Mouse (Mus musculus) yolk sac, embryonic 10.5 days (tissue): Measurements from ENCODE around the gene Atp5g2.

Source experiments
- DNase-seq: peaks from one replicate; pipeline ENCODE4 v3.0.0-alpha.2; 2017; ENCODE audit warnings: low spot score

Gene Atp5g2

DNA sequence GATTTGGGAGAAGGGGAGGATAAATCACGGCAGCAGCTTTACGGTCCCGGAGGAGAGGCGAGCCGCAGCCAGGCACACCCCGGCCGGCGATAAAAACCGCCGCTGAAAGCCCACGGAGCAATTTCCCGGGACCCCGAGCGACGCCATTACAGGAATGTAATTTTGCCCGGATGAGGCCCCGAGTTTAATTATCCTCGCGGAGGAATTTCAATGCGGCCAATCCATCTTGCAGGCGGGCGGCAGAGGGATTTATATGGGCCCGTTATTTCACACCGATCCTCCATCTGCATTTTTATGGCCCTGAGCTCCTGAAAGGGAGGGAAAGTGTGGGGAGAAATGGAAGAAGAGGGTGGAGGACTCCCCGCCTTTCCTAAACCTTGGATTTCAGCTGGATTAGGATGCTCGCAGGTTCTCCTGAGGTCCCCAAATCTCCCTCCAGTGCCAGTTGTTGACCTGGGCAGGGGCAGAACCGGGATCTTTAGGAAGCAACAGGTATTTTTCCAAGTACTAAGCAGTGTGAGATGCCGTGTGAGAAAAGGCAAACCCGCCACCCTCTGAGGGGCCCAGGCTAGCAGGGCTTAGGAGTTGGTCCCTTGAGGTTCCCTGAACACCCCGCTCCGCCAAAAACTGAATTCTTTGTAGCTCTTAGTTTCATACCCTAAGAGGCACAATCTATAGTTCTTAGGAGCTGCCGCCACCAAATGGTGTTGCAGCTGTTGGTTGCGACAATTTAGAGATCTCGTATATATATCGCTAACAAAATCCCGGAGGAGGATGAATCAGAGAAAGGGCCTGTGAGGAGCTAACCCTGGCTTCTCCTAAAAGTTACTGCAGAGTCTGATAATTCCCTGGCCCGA lies at the start of gene Atp5g2:
Gene Atp5g2, minus strand, starts transcription at position 138 of the 857 bp plus-strand sequence.
- DNase-seq = no peak

DNA sequence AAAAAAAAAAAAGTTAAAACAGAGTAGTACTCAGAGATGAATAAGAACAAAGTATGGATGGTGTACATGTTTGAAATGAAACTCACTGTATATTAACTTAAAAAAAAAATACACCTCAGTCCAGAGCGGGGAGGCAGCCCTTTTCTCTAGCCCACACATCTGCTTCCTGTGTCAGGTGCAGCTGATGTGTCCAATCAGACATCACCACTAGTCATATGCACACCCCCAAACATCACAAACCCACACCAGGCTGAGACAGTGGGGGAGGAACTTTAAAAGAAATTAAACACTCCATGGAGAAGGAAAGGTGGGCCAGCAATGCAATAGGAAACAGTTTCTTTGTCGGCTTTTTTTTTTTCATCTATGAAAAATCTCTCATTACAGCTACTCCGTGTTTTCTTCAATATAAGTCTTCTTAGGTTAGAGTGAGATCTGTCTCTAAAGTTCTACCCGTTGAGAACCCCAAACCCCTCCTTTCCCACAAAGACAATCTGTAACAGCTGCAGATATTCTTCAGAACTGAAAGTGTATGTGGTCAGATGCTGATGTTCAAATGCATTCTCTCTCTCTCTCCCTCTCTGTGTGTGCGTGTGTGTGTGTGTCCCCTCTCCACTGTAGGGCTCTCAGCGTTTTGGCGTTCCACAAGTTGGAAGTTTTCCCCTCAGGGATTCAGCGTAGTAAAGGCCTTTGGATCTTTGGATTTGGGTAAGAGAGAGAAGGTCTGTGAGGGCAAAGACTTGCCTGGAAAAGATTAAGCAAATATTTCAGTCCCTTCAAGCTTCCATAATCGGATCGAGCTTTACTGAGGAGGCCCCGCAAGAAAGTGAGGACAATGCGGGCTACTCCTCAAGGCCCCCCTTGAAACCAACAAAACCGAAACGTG lies 49.1 kb upstream of the Atp5g2 start:
- no peak for DNase-seq

DNA sequence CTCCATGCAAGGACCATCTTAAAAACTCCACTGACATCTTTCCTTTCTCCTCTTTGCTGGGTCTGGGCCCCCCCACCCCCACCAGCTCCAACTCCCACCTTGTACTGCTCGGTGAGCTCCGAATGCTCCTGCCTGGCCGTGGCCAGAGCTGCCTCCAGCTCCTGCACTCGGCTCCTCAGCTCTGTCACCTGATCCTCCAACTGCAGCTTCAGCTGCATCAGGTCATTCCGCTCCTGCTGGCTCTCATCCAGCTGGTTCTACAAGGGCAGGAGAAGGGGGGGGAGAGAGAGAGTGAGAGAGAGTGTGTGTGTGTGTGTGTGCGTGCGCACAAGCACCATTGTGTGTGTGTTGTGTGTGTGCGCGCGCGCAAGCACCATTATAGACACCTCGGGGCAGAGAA lies 44.0 kb upstream of the Atp5g2 start:
- no peak for DNase-seq

DNA sequence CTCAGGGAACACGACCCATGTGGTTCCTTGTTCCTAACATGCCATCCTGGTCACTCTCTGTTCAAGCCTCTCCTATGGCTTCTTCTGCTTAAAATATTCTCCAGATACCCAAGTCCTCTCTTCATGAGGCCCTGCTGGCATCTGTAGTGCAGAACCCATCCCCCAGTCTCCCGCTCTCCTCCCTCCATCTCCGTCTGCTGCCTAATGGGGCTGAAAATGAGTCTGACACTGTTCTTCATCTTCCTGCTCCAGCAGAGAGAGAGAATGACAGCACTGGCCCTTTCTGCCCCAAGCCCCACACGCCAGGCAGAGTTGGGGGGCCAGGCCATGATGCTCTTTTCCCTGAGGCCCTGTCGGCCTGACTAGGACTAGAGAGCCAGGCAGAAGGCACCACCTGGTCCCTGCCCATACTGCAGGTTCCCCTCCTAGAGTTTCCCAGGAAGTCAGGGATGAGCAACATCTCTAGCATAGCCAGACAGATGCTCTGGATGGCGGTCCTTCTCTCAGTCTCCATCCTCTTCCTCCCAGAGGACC lies 35.7 kb upstream of the Atp5g2 start:
- DNase-seq = no peak

DNA sequence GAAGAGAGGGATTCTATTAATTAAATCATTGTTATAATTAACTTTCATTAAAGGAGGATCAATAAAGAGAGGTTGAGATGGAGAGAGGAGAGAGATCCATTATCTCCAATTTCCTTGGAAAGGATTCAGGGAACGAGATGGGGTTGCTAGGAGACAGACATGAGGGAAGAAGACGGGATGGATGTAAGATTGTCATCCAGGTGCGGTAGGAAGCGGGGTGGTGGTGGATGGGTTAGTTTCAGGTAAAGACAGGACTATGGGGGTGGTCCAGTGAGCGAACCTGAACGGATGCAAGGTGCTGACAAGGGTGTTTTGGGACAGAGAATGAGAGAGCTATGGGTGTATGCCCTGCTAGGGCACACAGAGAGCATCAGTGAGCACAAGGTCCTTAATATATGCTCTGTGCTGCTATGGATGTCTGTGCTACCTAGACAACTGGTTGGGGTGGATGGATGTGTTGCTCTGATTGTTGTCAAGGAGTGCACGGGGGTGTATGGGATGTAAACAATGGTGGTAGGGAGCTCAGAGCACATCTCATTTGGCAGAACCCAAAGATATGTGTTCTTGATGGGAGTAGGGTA lies 33.9 kb upstream of the Atp5g2 start:
- no peak for DNase-seq

DNA sequence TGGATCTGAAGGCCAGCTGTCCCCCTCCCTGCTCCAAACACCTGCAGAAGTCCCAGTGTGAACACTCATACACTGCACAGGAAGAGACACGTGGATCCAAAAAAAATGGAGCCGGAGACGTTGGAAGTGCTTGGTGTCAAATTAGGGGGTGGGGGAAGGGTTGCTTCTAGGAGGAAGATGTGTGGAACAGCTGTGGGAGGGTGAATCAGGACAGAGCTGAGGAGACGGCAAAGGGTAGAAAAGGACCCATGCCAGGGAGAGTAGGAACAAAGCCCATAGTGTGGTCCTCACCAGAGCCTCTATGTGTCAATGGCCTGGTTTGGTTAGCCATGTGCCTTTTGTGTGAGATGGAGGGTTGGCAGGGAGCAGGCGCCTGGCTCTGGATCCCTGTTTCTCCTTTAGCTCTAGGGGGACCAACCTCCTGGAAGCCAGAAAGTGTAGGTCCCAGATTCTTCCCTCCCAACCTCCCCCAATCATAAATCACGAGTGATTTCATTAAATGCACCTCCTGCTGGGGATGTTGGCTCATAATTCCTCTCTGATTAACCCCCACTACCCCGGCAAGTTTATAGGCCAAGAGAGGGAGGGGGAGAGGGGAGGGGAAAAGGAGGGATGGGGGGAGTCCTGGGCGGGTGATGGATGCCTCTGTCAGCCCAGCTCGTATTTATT lies 33.2 kb upstream of the Atp5g2 start:
- no peak for DNase-seq

DNA sequence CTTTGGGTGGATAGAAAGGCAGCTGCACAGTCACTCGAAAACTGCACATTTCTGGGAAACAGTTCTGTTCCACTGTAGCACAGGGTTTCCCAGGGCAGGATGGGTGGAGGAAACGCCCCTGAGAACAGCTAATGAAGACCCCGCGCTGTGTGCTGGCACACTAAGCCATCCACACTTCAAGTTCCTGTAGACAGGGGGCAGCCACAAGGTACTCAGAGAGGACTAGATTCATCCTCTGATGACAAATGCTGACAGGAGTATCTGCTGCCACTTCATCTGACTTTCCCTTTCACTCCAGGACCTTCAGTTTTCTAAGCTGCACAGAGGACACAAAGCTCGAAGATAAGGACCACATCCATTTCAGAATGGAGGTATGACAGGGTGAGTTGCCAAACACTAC lies 32.7 kb upstream of the Atp5g2 start:
- no peak for DNase-seq

DNA sequence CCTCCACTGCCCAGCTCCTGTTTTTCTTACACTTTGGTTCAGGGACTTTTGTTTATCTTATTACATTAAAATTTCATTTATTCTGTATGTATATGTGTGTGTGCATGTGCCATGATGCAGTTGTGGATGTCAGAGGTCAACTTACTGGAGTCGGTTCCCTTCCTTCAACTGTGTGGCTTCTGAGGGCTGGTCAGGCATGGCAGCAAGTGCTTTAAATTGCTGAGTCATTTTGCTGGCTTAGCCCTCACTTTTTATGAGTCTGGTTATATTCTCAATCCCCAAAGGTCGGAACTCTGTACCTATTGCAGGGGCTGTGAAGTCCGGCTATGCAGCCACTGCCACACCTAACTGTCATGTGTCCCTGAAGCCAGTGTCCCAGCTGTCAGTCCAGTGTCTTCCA lies 30.8 kb upstream of the Atp5g2 start:
- no peak for DNase-seq

DNA sequence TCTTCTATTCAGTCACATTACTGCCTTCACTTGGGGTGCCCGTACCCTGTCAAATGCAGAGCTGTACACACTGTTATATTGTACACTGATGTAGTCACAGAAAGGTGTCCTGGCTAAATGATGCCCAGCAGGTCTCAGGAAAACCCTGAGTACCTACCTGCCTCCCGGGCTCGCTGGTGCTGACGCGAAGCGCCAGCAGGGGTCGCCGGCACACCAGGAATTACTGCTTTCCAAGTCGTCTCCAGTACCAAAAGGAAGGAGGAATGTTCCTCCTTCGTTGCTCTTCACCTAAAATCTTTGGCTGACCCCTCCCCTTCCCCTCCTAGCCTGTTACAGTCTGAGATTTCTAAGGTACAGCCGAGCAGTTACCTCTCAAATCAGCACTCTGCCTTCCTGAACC lies 26.0 kb upstream of the Atp5g2 start:
- peak; percentile 59 for DNase-seq

DNA sequence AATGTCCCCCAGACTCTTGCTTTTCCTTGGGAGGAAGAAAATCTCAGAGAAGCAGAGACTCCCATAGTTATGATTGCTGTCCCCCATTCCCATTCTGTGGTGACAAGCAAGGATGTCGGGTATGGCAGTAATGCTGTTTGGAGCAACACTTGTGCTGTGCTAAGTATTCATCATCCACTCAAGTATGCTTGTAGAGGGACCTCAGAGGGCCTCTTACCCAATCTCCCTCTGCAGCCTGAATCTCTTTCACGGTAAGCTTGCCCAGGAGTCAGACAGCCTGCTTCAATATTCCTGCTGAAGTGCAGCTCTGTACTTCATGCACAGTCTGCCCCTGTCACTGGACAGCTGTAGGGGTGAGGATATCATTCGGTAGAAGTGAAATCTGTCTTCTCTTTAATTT lies 24.7 kb upstream of the Atp5g2 start:
- DNase-seq = no peak

DNA sequence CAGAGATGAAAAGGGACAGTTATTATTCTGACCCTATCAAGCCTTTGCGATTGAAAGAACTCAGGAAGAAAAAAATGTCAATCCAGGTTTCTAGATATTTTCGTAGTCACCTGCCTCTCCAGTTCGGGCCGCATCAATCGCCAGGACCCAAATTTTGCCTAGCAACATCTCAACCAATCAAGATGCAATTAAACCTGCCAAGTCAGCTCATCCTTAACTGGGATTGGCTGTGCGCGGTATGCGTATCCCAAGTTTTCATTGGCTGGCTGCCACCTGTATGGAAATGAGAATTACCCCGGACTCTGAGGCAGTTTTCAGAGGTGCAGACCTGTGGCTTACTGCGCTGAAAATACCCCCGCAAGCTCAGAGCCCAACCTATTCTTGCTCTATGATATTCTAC lies 21.4 kb upstream of the Atp5g2 start:
- peak; percentile 28 for DNase-seq

DNA sequence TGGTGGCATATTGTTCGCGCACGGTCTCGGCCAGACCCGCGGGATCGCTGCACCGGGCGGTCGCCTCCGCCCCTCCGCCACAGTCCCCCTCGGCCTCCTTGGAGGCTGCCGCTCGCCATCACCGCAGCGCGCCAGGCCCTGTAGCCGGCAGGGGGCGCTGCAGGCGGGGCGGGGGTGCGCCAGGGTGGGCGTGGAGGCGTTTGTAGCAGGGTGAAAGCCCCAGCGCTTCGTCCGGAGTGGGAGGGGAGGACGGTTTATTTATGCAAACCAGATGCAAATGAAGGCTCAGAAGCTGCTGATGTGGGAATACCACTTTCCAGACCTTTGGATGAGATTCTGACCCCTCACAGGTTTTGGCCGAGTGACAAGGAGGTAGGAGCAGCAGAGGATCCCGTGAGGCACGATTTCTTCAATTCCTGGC lies 20.8 kb upstream of the Atp5g2 start:
- DNase-seq = peak; percentile 64

DNA sequence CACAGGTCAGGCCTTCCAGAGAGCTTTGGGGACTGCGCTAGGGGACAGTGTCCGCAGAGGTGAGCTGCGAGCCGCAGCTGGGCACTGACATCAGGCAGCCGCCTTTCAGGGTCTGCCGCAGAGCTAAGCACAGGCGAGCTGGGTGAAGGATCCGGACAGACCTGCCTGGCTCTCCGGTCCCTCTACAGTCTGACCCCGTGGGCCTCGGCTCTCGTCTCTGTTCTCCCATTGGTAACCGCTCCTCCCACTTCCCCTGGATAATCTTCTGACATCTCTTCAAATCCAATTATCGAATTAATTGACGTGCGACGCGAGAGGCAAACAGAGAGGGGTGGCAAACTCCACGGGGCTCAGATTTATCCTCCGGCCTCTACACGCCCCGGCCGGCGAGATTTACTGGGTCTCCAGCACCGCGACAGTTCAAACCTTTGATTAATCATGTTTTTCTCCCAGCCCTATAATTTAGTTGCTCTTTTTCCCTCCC lies 20.2 kb upstream of the Atp5g2 start:
- no peak for DNase-seq

DNA sequence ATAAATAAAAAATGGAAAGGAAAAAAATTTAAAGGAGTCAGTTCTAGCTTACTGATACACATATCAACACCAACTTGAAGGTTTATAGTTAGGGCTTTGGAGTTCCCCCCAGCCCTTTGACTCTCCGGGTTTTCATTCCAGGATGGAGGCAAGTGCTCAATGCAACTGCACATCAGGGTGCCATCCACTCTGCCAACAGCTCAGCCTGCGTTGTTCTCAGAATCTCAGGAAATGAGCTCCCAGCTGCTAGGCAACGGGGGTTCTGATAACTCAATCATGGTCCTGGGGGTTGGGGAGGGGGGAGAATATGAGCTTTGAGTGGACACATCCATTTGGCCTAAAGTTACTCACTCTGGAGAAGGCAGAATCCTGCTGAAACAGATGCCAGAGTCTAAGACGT lies 13.6 kb upstream of the Atp5g2 start:
- no peak for DNase-seq

DNA sequence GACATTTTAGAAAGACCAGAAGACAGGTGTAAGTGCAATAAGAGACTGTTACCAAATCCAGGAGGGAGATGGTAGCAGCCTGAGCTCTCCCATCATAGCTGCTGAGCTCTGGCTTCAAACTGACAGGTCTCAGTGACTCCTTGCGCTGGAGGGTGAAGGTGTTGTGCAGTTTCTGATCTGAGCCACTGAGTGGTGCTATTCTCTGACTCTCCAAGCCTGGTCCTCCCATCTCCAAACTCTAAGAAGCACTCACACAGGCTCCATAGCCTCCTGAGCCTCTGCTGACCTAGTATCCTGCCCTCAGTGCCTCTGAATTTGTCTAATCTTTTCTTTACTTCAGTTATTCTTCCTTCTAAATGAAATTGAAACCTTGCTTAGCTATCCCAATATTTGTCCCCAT lies 11.5 kb upstream of the Atp5g2 start:
- no peak for DNase-seq

DNA sequence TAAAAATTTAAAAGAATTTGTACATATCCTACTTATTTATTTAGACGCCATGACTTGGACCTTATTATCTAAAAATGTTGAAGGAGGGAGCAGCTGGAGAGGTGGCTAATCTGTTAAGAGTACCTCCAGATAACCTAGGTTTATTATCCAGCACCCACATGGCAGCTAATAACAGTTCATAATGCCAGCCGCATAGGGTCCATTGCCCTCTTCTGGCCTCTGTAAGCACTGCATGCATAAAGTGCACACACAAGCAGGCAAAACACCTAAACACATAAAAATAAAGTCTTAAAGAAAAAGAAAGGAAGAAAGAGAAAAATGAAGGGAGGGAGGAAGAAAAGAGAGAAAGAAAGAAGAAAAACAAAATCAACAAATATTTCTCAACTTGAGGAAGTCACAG lies 4.2 kb upstream of the Atp5g2 start:
- no peak for DNase-seq

DNA sequence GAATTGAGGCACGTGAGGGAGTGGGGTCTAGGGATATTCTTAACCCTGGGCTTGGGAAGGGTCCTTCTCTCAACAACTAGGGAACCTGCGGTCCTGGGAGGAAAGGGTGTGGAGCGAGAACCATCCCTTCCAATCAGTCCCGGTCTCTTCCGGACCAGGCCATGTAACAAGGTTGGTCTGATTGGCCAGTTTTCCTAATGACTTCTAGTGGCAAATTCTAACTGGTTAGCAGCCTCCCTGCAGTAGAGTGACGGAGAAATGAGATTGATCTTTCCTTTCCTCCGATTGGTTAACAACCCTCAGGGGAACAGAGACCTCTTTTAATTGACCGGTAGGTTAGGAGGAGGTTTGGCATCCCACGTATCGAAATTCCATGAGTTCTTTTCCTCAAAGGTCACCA lies 1.4 kb upstream of the Atp5g2 start:
- DNase-seq = peak; percentile 63

DNA sequence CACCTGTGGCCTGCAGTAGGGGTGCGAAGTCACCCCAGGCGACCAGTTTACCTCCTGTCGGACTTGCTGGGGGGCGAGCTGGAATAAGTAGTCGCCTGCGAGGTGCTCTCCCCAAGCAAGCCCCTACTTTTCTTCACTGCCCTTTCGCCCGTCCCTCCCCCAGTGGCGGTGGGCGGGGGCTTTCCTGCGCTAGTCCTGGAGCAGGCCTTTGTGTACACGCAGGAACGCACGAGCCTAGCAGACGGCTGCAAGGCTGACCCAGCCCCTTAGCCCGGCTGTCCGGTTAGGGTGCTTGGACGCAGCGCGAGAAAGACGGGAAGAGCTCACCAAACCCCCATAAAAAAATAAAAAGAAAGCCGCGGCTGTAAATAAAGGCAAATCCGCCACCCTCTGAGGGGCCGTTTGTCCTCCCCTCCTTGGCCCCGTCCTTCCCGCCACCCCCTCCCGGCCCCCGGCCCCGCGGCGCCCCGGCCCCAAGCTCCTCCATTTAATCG lies 384 bp downstream of the Atp5g2 start:
- peak; percentile 93 for DNase-seq

DNA sequence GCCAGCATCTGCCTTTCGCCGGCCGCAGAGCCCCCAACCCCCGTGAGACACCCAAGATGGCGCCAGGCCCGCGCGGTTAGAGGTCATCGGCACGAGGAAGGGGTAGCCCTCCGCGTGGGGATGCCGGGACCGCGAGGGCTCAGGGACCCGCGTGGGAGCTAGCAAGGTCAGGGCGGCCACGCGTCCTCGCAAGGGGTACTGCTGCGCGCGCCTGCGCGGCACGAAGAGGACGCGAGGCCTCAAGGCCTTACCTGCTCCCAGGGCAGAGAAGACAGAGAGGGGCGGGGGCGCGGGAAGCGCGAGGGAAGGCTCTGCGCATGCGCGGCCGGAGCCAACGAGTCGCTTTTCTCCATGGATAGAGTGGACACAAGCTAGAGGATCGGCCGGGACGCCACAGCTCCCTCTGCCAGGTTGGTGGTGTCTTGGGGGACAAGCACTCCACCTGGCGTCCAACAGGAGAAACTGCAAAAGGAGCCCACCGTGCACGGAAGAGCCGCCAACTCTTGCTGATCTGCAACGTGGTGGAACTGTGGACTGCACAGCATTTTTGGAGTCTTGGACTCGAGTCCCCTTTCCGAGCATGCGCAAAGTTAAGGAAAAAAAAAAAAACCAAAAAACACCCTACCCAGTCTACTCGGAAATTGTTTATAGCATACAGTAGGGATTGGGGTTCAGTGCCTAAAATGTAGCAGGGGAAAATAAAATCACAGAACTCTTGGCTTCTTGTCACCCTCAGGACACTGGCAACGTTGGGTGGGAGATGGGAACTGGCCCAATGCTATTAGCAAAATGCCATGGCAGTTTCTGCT lies 1.2 kb downstream of the Atp5g2 start:
- peak; percentile 99 for DNase-seq

DNA sequence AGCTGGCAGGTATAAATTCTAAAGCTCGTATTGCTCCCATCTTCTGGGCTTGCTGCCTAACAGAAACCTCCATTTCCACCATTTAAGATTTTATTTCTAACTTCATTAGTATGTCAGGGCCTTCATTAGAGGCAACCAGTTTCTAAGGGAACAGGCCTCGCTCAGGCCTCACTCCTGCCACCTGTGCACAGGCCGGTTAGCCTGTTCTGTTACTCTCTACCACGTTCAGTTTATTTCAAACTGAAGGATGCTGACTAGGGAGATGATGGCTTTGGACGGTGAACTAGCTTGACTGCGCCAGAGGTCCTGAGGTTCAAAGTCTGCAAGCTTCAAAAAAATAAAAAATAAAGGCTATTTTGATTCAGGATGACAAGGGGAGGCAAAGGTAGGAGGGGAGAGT lies 1.9 kb downstream of the Atp5g2 start:
- no peak for DNase-seq

DNA sequence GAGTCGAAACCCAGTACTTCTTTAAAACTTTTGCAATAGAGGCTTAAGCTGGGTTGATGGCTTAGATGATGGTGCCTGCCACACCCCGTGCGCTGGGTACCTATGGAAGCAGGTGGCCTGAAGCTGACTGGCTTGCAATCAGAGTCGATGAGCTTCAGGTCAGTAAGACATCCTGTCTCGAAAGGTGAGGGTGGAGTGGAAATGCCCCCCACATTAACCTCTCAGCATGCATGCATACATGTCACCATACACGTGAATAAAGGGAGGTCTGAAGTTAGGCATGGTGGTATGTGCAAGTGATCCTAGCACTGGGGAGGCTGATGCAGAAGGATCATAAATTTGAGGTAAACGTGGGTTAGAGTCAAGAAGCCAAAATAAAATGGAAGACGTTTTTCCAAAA lies 2.6 kb downstream of the Atp5g2 start:
- no peak for DNase-seq
